Mouse (Mus musculus) limb, embryonic 14.5 days (tissue): ENCODE data around the gene Fam69b. TPM values are rescaled to one million over a fixed set of nuclear protein-coding genes. Genes with fewer than 3 reads are reported as not detected.

Experiments used
- ATAC-seq: fragments of 200-750 bp; cut with Nextera tagmentation; 2 replicates; pipeline ENCODE4 v1.8.0; 2017; ENCODE audit warnings: low read depth, moderate number of reproducible peaks, moderate TSS enrichment; ENCODE audit not compliant: low FRiP score
- DNase-seq: peaks from one replicate; pipeline ENCODE4 v3.0.0-alpha.2; 2015; ENCODE audit warnings: low spot score
- H3K27ac ChIP-seq: fragments of 300-500 bp; sonication (generic); replicated peaks from 2 replicates; pipeline ENCODE4 v1.5.1; 2014; ENCODE audit warnings: low read depth, mild to moderate bottlenecking, low read length, moderate library complexity, mixed read lengths
- H3K27me3 ChIP-seq: fragments of 300-500 bp; sonication (generic); 2 replicates; pipeline ENCODE4 v1.6.1; 2014; ENCODE audit warnings: low read length, mixed read lengths; ENCODE audit not compliant: control insufficient read depth, insufficient read depth
- H3K36me3 ChIP-seq: fragments of 300-500 bp; sonication (generic); 2 replicates; pipeline ENCODE4 v1.6.1; 2014; ENCODE audit warnings: mild to moderate bottlenecking, low read length, moderate library complexity, mixed read lengths; ENCODE audit not compliant: control insufficient read depth, insufficient read depth
- H3K4me1 ChIP-seq: fragments of 300-500 bp; sonication (generic); 2 replicates; pipeline ENCODE4 v1.6.1; 2014; ENCODE audit warnings: antibody characterized with exemption, low read length, mixed read lengths; ENCODE audit not compliant: control insufficient read depth, insufficient read depth
- H3K4me2 ChIP-seq: fragments of 300-500 bp; sonication (generic); replicated peaks from 2 replicates; pipeline ENCODE4 v1.6.1; 2014; ENCODE audit warnings: low read depth, mild to moderate bottlenecking, low read length, moderate library complexity; ENCODE audit not compliant: severe bottlenecking
- H3K4me3 ChIP-seq: fragments of 300-500 bp; sonication (generic); replicated peaks from 2 replicates; pipeline ENCODE4 v1.5.1; 2014; ENCODE audit warnings: low read length
- H3K9ac ChIP-seq: fragments of 300-500 bp; sonication (generic); 2 replicates; pipeline ENCODE4 v1.6.1; 2014; ENCODE audit warnings: mild to moderate bottlenecking, low read depth, low read length, moderate library complexity; ENCODE audit not compliant: severe bottlenecking
- H3K9me3 ChIP-seq: fragments of 300-500 bp; sonication (generic); 2 replicates; pipeline ENCODE4 v1.6.1; 2016; ENCODE audit warnings: low read length; ENCODE audit not compliant: control insufficient read depth
- POLR2A ChIP-seq: fragments of 200-500 bp; IDR thresholded peaks from 2 replicates; pipeline ENCODE4 v1.8.0; 2012; ENCODE audit warnings: inconsistent platforms, mild to moderate bottlenecking, moderate library complexity, borderline replicate concordance; ENCODE audit not compliant: insufficient read depth, insufficient read length; ENCODE audit errors: extremely low read depth
- WGBS: fragments of 180-500 bp; shearing (Covaris S2); extraction: QIAGEN DNeasy Blood & Tissue Kit; methylation state at CpG from one replicate; pipeline ENCODE4 v1.1.7; 2014; 5-methylcytosine and 5-hydroxymethylcytosine counted together
- polyA plus RNA-seq, 2 experiments: library from polyadenylated mRNA; depleted of rRNA in 1 of 2; stranded (reverse) in 1 of 2; unstranded in 1 of 2; fragments of >200 nt; fragmentation: Nextera tagmentation in 1 of 2; extraction: Ambion mirVana in 1 of 2; gene quantifications; 2 replicates each; pipeline versions ENCODE4 v1.2.1 to v1.2.3; 2012 to 2014

Fam69b gene
- polyA plus RNA-seq, 2 experiments: 42.2 to 47.5 TPM

GRCm38 (mm10) chr2:26608781-26609180 is 19.5 kb upstream of the Fam69b start:
- Histone ChIP-seq H3K4me1 (peaks cover 5% of the 10 kb centered on the region; the same call in 1 of the 2 replicates), H3K27ac (no peak overlapping the region), H3K36me3 (no peaks in the 10 kb centered on the region), H3K9me3 (no peaks in the 10 kb centered on the region), H3K27me3 (no peaks in the 10 kb centered on the region), H3K9ac (no peak overlapping the region), H3K4me3 (no peak overlapping the region), H3K4me2 (no peak overlapping the region)
- ATAC-seq (no peak), DNase-seq (no peak)
- no peak for TF ChIP-seq POLR2A

- ATAC-seq: no peak
- no peak overlapping the region for H3K4me3 ChIP-seq
- H3K27ac ChIP-seq: no peak overlapping the region
- no peaks in the 10 kb centered on the region for H3K36me3 ChIP-seq
- H3K27me3 ChIP-seq: no peaks in the 10 kb centered on the region
- no peak for TF ChIP-seq POLR2A
- no peaks in the 10 kb centered on the region for H3K9me3 ChIP-seq
- DNase-seq: no peak
- no peak overlapping the region for H3K9ac ChIP-seq
- peaks cover 5% of the 10 kb centered on the region; the same call in 1 of the 2 replicates for H3K4me1 ChIP-seq
- H3K4me2 ChIP-seq: no peak overlapping the region
Measured at GRCm38 (mm10) chr2:26609261-26609661, 19.0 kb upstream of the Fam69b start.

- H3K27me3 ChIP-seq: no peaks in the 10 kb centered on the region
- H3K4me1 ChIP-seq: peaks cover 5% of the 10 kb centered on the region; the same call in 1 of the 2 replicates
- WGBS: 76% methylated on average over 3 of the region's 3 CpGs
- DNase-seq (no peak), ATAC-seq (no peak)
- no peaks in the 10 kb centered on the region for H3K36me3 ChIP-seq
- H3K4me2 ChIP-seq: no peak overlapping the region
- no peak for TF ChIP-seq POLR2A
- no peak overlapping the region for H3K27ac ChIP-seq
- no peak overlapping the region for H3K4me3 ChIP-seq
- no peaks in the 10 kb centered on the region for H3K9me3 ChIP-seq
- H3K9ac ChIP-seq: no peak overlapping the region
Measured at GRCm38 (mm10) chr2:26610526-26610925, 17.7 kb upstream of the Fam69b start.

GRCm38 (mm10) chr2:26611054-26611453 is 17.2 kb upstream of the Fam69b start:
- Histone ChIP-seq H3K27ac (no peak overlapping the region), H3K9me3 (no peaks in the 10 kb centered on the region), H3K4me1 (peaks cover 5% of the 10 kb centered on the region; the same call in 1 of the 2 replicates), H3K4me3 (no peak overlapping the region), H3K27me3 (no peaks in the 10 kb centered on the region), H3K4me2 (no peak overlapping the region), H3K36me3 (no peaks in the 10 kb centered on the region), H3K9ac (no peak overlapping the region)
- DNase-seq (no peak), ATAC-seq (no peak)
- TF ChIP-seq POLR2A: no peak

- ATAC-seq: no peak
- Histone ChIP-seq H3K36me3 (no peaks in the 10 kb centered on the region), H3K4me2 (no peak overlapping the region), H3K4me1 (peaks cover 4% of the 10 kb centered on the region; the same call in 1 of the 2 replicates), H3K9me3 (no peaks in the 10 kb centered on the region), H3K9ac (no peak overlapping the region), H3K27me3 (no peaks in the 10 kb centered on the region), H3K27ac (no peak overlapping the region), H3K4me3 (no peak overlapping the region)
- no peak for TF ChIP-seq POLR2A
- no peak for DNase-seq
Measured at GRCm38 (mm10) chr2:26611896-26612295, 16.4 kb upstream of the Fam69b start.

GRCm38 (mm10) chr2:26614903-26615302 is 13.4 kb upstream of the Fam69b start:
- TF ChIP-seq POLR2A: no peak
- H3K9me3 ChIP-seq: no peaks in the 10 kb centered on the region
- WGBS: 82% methylated on average over 5 of the region's 5 CpGs
- no peak overlapping the region for H3K9ac ChIP-seq
- no peak for DNase-seq
- no peak overlapping the region for H3K27ac ChIP-seq
- no peaks in the 10 kb centered on the region for H3K36me3 ChIP-seq
- ATAC-seq: no peak
- H3K27me3 ChIP-seq: no peaks in the 10 kb centered on the region
- no peak overlapping the region for H3K4me2 ChIP-seq
- H3K4me1 ChIP-seq: no peaks in the 10 kb centered on the region
- H3K4me3 ChIP-seq: no peak overlapping the region
